Comparison of ENCODE assay signal across 22 mouse cellular contexts in genomic region chr7:117637997-117638396, GRCm38 (mm10).
DNase-seq lines count a peak whose midpoint lies in the region; ATAC-seq lines count a peak whose summit lies in the region.
"Had no signal": no experiment of that assay in that cellular context is flagged by ENCODE, and none has a peak within 500 bp of the region (broad histone marks: within the 10 kb centered on the region; RNA-seq: fewer than 3 reads in every experiment).

No protein-coding gene starts in this region.

- 92% methylated on average over 2 of the region's 2 CpGs for WGBS in midbrain, embryonic 10.5 days

- peak; percentile 53 for ATAC-seq in CD4-positive, CD25-positive, alpha-beta regulatory T cell, adult 4 months
- ATAC-seq in inflammation-experienced regulatory T-cells, adult 6 months: peak; percentile 50
- ATAC-seq: forebrain, embryonic 13.5 days; forebrain, embryonic 15.5 days; Patski had no signal

- no peaks in the 10 kb centered on the region for H3K9me3 ChIP-seq in midbrain, embryonic 10.5 days (replicated peaks)
- H3K9me3 ChIP-seq: embryonic facial prominence, embryonic 13.5 days; embryonic facial prominence, embryonic 15.5 days; forebrain, embryonic 10.5 days; forebrain, embryonic 13.5 days; forebrain, embryonic 15.5 days had no signal

- H3K36me3 ChIP-seq in midbrain, embryonic 10.5 days: peaks cover 7% of the 10 kb centered on the region; the same call in 1 of the 2 replicates
- H3K36me3 ChIP-seq: forebrain, embryonic 15.5 days had no signal

- H3K27me3 ChIP-seq in midbrain, embryonic 10.5 days (ENCODE audit: low read depth, poor library complexity, severe bottlenecking): no peaks in the 10 kb centered on the region
- H3K27me3 ChIP-seq: embryonic facial prominence, embryonic 13.5 days; embryonic facial prominence, embryonic 15.5 days; forebrain, embryonic 13.5 days; forebrain, embryonic 15.5 days; Patski had no signal

- no peak overlapping the region for H3K4me3 ChIP-seq in midbrain, embryonic 10.5 days
- H3K4me3 ChIP-seq: embryonic facial prominence, embryonic 13.5 days; embryonic facial prominence, embryonic 15.5 days; erythroblast, embryonic 14.5 days; forebrain, embryonic 10.5 days; forebrain, embryonic 13.5 days; forebrain, embryonic 15.5 days had no signal

- peaks cover 7% of the 10 kb centered on the region for H3K4me1 ChIP-seq in midbrain, embryonic 10.5 days
- H3K4me1 ChIP-seq: embryonic facial prominence, embryonic 13.5 days; embryonic facial prominence, embryonic 15.5 days; forebrain, embryonic 15.5 days had no signal

- DNase-seq in CD4-positive, CD25-positive, alpha-beta regulatory T cell, adult 2 months (ENCODE audit: low read depth, low spot score): peak; percentile 16
- DNase-seq in MN1 (ENCODE audit: low spot score): no peak
- no peak for DNase-seq in midbrain, embryonic 10.5 days (ENCODE audit: low spot score)
- DNase-seq: adrenal gland, adult 2 months; adrenal gland, postnatal 10 days; adrenal gland, postnatal 25 days; cerebellum, adult 11 months; cerebellum, adult 18-20 months; cerebellum, adult 8-10 months; cerebellum, adult 9-11 months; cerebellum, postnatal 14 days; cerebellum, postnatal 36 days; embryo, embryonic 11 days had no signal

- no peak overlapping the region for H3K27ac ChIP-seq in midbrain, embryonic 10.5 days (replicated peaks)
- H3K27ac ChIP-seq: embryonic facial prominence, embryonic 13.5 days; embryonic facial prominence, embryonic 15.5 days; forebrain, embryonic 10.5 days; forebrain, embryonic 13.5 days; forebrain, embryonic 15.5 days had no signal
